14 mouse cellular contexts compared by ENCODE assay signal in genomic region chr5:4594562-4594961, GRCm38 (mm10).
"Had no signal": no experiment of that assay in that cellular context is flagged by ENCODE, and none has a peak within 500 bp of the region (broad histone marks: within the 10 kb centered on the region; RNA-seq: fewer than 3 reads in every experiment).

No protein-coding gene starts in this region.

- H3K4me1 ChIP-seq: intestine, embryonic 15.5 days; limb, embryonic 12.5 days; limb, embryonic 15.5 days; neural tube, embryonic 12.5 days; neural tube, embryonic 15.5 days had no signal

- H3K4me3 ChIP-seq: intestine, embryonic 15.5 days; limb, embryonic 12.5 days; limb, embryonic 15.5 days; neural tube, embryonic 12.5 days; neural tube, embryonic 15.5 days had no signal

- H3K27me3 ChIP-seq: intestine, embryonic 15.5 days; limb, embryonic 12.5 days; limb, embryonic 15.5 days; neural tube, embryonic 12.5 days; neural tube, embryonic 15.5 days had no signal

- H3K36me3 ChIP-seq: intestine, embryonic 15.5 days; limb, embryonic 12.5 days; limb, embryonic 15.5 days; neural tube, embryonic 12.5 days; neural tube, embryonic 15.5 days had no signal

- H3K27ac ChIP-seq: intestine, embryonic 15.5 days; limb, embryonic 12.5 days; limb, embryonic 15.5 days; liver, embryonic 14.5 days; neural tube, embryonic 12.5 days; neural tube, embryonic 15.5 days; stomach, postnatal 0 days had no signal

- H3K9ac ChIP-seq: intestine, embryonic 15.5 days; limb, embryonic 12.5 days; limb, embryonic 15.5 days; liver, embryonic 14.5 days; neural tube, embryonic 12.5 days; neural tube, embryonic 15.5 days had no signal

- DNase-seq: left cerebral cortex, postnatal 4 days; midbrain, embryonic 14.5 days; right cerebral cortex, adult 18-20 months; right cerebral cortex, postnatal 14 days; right cerebral cortex, postnatal 4 days; thymus, postnatal 25 days had no signal

- ATAC-seq: intestine, embryonic 15.5 days had no signal

- H3K4me2 ChIP-seq: intestine, embryonic 15.5 days; limb, embryonic 12.5 days; limb, embryonic 15.5 days; midbrain, embryonic 11.5 days; neural tube, embryonic 12.5 days; neural tube, embryonic 15.5 days had no signal

- H3K9me3 ChIP-seq: intestine, embryonic 15.5 days; limb, embryonic 12.5 days; limb, embryonic 15.5 days; neural tube, embryonic 12.5 days; neural tube, embryonic 15.5 days had no signal
